Mouse (Mus musculus) E14TG2a.4 (cell line): ENCODE results near the gene Mt1.

Source experiments
- H3K27me3 ChIP-seq: 2 replicates; pipeline ENCODE4 v1.6.1; 2014; ENCODE audit warnings: low read length, control low read depth; ENCODE audit not compliant: insufficient read depth
- H3K36me3 ChIP-seq: 2 replicates; pipeline ENCODE4 v1.6.1; 2014; ENCODE audit warnings: low read length, control low read depth; ENCODE audit not compliant: insufficient read depth
- H3K4me1 ChIP-seq: replicated peaks from 2 replicates; pipeline ENCODE4 v1.6.1; 2014; ENCODE audit warnings: low read depth, low read length, control low read depth
- H3K4me3 ChIP-seq: replicated peaks from 2 replicates; pipeline ENCODE4 v1.5.1; 2014; ENCODE audit warnings: mild to moderate bottlenecking, low read length
- H3K9me3 ChIP-seq: 2 replicates; pipeline ENCODE4 v1.6.1; 2014; ENCODE audit warnings: low read length, control low read depth
- CTCF ChIP-seq: conservative IDR thresholded peaks from 2 replicates; pipeline ENCODE4 v1.5.1; 2014; ENCODE audit warnings: low read length
- NANOG ChIP-seq: IDR thresholded peaks from 2 replicates; pipeline ENCODE4 v1.6.1; 2014; ENCODE audit warnings: borderline replicate concordance, low read length, mixed read lengths
- POU5F1 ChIP-seq: IDR thresholded peaks from 2 replicates; pipeline ENCODE4 v1.6.1; 2014; ENCODE audit warnings: low read length, borderline replicate concordance

Gene Mt1

GRCm38 (mm10) chr8:94171321-94171755, 7.5 kb upstream of the Mt1 start:
- TF ChIP-seq CTCF (no peak), NANOG (no peak), POU5F1 (no peak)

DNA sequence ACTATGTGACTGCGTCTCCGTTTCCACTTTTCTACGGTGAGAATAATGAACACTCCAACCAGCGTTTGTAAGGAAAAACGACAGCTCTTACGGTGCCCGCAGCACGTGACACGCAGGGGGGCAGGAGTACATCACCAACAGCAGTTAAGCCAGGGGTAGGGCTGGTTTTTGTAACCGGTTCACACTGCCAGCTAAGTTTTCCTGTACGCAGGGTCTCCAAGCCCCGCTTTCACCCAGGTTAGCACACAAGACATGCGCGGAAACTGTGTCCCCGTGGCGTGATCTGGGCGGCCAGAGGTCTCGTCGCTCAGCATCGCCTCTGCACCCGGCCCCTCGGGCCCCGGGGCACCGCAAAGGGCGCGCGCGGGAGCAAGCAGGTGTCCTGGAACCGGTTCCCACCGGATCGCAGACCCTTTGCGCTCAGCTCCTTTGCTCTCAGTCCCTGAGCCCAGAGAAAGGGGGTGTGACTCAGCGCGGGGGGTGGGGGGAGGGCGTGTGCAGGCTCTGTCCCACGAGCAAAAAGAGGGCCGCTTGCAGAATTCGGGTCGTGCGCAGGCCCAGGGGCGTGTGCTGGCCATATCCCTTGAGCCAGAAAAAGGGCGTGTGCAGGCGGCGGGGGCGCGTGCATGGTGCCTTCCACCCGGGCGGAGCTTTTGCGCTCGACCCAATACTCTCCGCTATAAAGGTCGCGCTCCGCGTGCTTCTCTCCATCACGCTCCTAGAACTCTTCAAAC, 6.6 kb upstream of the Mt1 start, which contains the start of gene Mt2:
Mt2 (plus strand) TSS at position 590 of the 734 bp plus-strand sequence.
- Histone ChIP-seq H3K4me3 (peak within 1 kb of the TSS; percentile 89), H3K9me3 (no peaks in the 10 kb centered on the region), H3K4me1 (peaks cover 70% of the 10 kb centered on the region), H3K36me3 (no peaks in the 10 kb centered on the region), H3K27me3 (peaks cover 23% of the 10 kb centered on the region)
- no peak for TF ChIP-seq POU5F1
- no peak for TF ChIP-seq NANOG
- TF ChIP-seq CTCF = no peak

More at GRCm38 (mm10) chr8:94171321-94171755, 7.5 kb upstream of the Mt1 start:
- H3K27me3 ChIP-seq = peaks cover 23% of the 10 kb centered on the region
- peak overlapping the region; percentile 89 for H3K4me3 ChIP-seq
- no peaks in the 10 kb centered on the region for H3K9me3 ChIP-seq
- no peaks in the 10 kb centered on the region for H3K36me3 ChIP-seq
- H3K4me1 ChIP-seq = peaks cover 76% of the 10 kb centered on the region

- TF ChIP-seq NANOG = no peak
- TF ChIP-seq POU5F1 = no peak
- no peak for TF ChIP-seq CTCF
These were observed 5.8 kb upstream of the Mt1 start for GRCm38 (mm10) chr8:94172809-94173732.

DNA sequence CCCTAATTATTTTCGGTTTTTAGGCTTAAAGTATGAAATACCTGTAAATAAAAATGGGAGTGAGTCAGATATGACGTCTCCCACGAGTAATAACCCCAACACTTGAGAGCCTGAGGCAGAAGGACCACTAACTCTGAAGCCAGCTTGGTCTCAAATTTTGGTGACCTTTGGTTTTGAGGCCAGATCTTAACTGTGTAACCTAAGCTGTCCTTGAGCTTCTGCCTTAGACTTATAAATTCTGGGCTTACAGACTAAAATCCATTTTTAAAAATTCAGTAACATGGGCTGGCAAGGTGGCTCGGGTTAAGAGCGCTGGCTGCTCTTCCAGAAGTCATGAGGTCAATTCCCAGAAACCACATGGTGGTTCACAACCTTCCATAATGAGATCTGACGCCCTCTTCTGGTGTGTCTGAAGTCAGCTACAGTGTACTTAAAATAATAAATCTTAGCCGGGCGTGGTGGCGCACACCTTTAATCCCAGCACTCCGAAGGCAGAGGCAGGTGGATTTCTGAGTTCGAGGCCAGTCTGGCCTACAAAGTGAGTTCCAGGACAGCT, 5.0 kb upstream of the Mt1 start:
- no peaks in the 10 kb centered on the region for H3K36me3 ChIP-seq
- peaks cover 66% of the 10 kb centered on the region for H3K4me1 ChIP-seq
- no peak for TF ChIP-seq NANOG
- TF ChIP-seq POU5F1 = no peak
- TF ChIP-seq CTCF = no peak
- peaks cover 32% of the 10 kb centered on the region for H3K27me3 ChIP-seq
- H3K4me3 ChIP-seq = peak overlapping the region; percentile 89
- H3K9me3 ChIP-seq = no peaks in the 10 kb centered on the region

More at GRCm38 (mm10) chr8:94172809-94173732, 5.8 kb upstream of the Mt1 start:
- Histone ChIP-seq H3K36me3 (no peaks in the 10 kb centered on the region), H3K27me3 (peaks cover 25% of the 10 kb centered on the region), H3K9me3 (no peaks in the 10 kb centered on the region), H3K4me3 (peak overlapping the region; percentile 89), H3K4me1 (peaks cover 63% of the 10 kb centered on the region)

GRCm38 (mm10) chr8:94174619-94175213, 4.2 kb upstream of the Mt1 start:
- H3K4me3 ChIP-seq = 0 out of 2 replicates have a peak overlapping the region, but pooled peaks have one; percentile 89
- no peak; the same call in 1 of the 2 replicates for TF ChIP-seq CTCF
- no peak for TF ChIP-seq NANOG
- no peak for TF ChIP-seq POU5F1
- H3K27me3 ChIP-seq = peaks cover 39% of the 10 kb centered on the region
- no peaks in the 10 kb centered on the region for H3K36me3 ChIP-seq
- H3K4me1 ChIP-seq = peaks cover 66% of the 10 kb centered on the region
- no peaks in the 10 kb centered on the region for H3K9me3 ChIP-seq

DNA sequence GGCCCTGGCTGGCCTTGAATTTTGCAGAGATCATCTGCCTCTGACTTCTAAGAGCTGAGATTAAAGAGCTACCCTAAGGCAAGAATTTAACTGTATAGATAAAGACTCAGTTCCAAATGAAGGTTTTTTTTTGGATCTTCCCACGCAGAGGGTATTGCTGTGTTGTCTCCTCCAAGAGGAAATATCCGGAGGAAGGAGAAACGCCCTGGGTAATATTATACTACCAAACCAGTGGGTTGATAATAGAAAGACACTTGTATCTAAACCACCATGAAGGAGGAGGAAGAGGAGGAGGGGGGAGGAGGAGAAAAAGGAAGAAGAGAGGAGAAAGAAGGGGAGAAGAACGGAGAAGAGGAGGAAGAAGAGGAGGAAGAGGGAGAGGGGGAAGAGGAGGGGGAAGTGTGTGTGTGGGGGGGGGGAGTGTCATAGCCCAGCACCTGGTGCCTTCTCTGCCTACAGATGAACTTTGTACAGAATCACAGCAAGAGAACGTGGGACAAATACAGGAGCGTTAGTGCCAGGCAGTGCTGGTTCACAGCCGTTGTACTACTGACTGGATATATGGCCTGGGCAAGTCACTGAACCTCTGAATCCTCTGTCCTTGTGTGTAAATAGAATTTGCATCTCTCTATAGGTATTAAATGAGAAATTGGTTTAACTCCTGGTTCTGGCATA, 1.0 kb upstream of the Mt1 start:
- Histone ChIP-seq H3K27me3 (peaks cover 39% of the 10 kb centered on the region), H3K4me1 (peaks cover 76% of the 10 kb centered on the region), H3K9me3 (no peaks in the 10 kb centered on the region), H3K4me3 (no peak overlapping the region), H3K36me3 (no peaks in the 10 kb centered on the region)
- no peak for TF ChIP-seq CTCF
- no peak for TF ChIP-seq NANOG
- TF ChIP-seq POU5F1 = no peak

- Histone ChIP-seq H3K4me1 (peaks cover 77% of the 10 kb centered on the region), H3K27me3 (peaks cover 45% of the 10 kb centered on the region), H3K36me3 (no peaks in the 10 kb centered on the region), H3K4me3 (peak overlapping the region; percentile 86), H3K9me3 (no peaks in the 10 kb centered on the region)
- TF ChIP-seq POU5F1 = no peak
- TF ChIP-seq CTCF = no peak
- TF ChIP-seq NANOG = no peak
These were observed 1.1 kb downstream of the Mt1 start for GRCm38 (mm10) chr8:94179713-94180560.
